Mouse (Mus musculus) lung, postnatal 4 days (tissue): ENCODE measurements around the gene Lgalsl.
A peak's percentile ranks its signal among the peaks of the same experiment; 100 is the strongest.

ENCODE experiments used
- DNase-seq, 2 experiments: peaks; one replicate each; pipeline ENCODE4 v3.0.0; 2021

Gene Lgalsl

DNA sequence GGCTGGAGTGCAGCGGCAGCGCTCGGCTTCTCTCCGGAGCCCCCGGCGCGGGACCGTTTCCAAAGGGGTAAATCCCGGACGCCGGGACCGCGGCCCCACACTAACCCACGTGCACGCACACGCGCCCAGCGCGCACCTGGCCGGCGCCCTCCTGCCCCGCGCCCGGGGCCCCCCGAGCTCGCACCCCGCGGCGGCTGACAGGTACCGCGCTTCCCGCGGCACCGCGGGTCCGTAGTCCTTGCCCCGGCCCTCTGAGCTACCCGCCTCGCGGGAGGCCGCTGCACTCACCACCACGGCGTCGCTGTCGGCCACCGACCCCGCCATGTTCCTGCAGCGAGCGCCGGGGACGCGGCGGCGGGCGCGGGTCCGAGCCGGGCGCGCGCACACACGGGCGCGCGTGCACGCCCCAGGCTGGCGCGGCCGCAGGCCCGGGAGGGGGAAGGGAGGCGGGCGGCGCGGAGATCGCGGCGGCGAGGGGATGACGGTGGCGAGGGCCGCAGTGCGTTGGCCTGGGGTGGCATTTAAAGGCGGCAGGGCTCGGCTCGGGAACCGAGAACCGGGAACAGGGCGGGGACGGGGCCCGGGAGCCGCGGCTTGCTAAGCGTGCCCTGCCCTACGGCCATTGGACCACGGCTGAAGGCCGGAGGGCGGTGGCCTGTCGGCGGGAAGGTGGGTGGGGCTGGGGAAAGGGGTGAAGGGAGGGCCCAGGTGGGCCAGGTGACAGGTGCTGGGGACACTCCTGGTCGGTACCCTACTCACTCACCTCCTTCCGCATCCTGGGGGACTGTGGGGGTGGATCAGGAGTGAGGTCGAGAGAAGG is at the start of gene Lgalsl:
Gene Lgalsl, minus strand, starts transcription at position 371 of the 820 bp plus-strand sequence.
- peak; percentile 82 to 86 for DNase-seq

DNA sequence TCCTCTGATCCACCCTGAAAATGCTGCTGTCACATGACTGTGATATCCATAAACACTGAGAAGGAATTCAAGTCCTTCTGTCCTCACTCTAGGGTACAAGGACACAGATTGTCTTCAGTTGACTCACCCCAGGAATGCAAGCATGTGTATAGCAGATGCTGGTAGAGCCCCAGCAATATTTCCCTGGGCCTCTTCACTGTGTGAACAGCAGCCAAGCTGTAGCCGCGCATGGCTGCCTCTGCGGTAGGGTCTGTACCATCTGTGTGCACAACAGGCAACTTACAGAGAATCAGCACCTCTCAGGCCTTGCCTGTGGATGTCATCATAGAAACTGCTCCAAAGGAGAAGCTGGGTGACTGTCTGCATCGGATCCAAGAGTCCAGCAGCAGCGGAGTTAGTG is 47.8 kb upstream of the Lgalsl start:
- no peak for DNase-seq

DNA sequence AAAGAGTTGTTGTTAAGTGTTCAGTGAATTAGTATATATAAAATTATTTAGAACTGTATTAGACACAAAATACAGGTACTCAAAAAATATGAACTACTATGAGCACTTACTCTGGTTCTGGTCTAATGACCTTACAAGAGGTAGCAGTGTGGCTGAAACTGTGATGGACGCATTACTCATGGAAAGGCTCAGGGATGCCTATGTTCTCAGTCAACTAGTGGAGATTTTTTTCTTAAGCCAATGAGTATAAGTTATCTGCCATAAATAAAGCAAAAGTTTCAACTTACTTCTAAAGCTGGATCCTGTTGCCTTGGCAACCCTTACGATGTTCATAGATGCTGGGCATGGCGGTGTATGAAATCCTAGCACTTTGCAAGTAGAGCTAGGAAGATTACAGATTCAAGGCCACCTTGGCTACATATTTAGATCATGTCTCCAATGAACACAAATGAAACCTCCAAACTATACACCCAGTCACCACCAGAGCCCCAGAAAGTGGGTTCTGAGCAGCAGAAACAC is 46.8 kb upstream of the Lgalsl start:
- no peak for DNase-seq

DNA sequence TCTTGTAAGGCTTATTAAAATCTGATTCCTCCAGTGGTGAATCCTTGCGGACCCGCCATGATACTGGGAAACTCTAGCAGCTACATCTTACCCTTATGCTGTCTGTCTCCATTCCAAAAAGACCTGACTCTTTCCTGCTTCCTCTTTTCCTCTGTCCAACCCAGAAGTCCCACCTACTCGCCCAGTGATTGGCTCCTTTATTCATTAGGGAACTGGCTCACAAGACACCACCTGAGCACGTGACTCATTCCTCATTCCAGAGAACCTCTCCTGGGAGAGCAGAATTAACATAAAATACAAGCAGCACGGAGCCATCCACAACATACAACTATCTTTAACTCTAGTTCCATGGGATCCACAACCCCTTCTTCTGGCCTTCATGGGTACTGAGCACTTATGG is 42.5 kb upstream of the Lgalsl start:
- DNase-seq: no peak

DNA sequence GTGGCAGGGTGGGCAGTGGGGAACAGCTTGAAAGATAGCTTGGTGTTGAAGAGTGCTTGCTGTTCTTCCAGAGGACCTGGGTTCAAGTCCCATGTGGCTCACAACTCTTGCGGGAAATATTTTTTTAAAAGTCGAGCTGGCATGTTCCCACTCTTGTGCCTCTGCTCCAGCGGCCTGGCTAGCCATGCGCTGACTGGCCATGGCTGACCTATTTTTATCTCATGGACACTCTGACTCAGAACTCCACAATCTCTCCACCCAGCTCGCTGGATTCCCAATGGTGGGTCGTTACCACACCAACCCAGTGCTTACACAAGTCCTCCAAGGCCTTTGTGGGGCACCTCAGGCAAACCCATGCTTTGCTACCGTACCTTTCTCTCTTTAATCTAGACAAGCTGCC is 42.1 kb upstream of the Lgalsl start:
- no peak for DNase-seq

DNA sequence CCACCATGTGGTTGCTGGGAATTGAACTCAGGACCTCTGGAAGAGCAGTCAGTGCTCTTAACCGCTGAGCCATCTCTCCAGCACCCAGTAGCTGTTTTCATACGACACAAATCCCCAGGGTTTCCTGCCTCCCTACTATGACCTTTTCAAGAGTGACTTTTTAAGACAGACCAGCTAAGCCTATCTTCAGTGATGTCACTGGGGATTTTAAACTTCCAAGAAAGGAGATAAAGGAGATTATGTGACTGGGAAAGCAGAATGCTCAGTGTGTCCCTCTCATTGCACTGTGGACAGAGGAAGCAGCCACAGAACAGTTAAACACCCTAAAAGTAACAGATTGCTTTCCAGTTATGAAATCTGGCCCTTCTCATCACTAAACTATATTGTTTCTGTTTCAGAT is 41.6 kb upstream of the Lgalsl start:
- DNase-seq: no peak

DNA sequence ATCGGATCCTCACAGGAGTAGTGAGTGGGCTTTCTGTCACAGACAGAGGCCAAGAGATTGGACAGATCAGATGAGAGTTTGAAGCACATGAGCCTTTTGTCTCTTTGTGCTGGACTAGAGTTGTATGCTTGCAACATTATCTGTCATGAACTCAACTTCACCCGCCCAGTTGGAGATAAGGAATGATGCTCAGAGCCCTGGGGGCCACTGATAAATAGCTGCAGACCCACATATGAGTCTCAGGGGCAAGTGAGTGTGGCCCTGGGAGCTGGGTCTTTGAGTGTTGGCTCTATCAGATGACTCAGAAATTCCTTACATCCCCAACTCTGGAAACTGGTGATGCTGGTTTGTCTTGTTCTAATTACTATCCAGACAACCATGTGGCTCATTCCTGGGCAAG is 39.1 kb upstream of the Lgalsl start:
- DNase-seq: no peak

DNA sequence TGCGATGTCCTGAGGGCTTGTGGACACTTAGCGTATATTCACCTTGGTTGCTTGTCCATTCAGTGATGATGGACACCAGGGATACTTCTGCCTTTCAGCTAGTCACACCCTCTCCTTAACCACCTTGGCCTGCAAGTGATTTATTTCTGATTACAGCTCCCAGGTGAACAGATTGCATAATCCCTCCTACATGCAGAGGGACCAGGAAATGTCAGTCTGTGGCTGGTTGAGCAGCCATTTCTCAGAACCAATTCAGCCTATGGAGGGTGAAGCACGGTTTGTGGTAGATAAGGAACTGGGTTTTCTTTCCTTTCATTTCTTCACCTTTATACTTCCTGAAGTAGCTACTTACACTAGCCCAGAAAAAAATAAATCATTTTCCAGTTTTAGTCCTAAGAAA is 34.6 kb upstream of the Lgalsl start:
- DNase-seq: no peak

DNA sequence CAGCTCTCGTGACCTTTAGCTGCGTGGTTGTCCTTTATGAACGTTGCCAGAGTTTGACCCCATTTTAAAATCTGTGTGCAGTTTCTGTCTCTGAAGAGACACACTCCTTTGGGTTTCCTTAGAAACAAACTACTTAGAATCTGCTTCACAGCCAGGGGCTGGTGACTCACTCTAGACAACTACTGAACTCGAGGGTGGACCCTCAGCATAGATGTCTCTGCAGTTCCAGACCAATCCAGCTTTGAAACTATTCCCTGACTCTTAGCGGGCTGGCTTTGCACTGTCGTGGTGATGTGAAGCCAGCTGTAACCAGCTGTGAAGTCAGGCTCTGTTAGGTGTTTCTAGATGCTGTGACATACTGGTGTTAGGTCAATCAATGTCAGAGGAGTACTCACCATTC is 33.8 kb upstream of the Lgalsl start:
- no peak for DNase-seq

DNA sequence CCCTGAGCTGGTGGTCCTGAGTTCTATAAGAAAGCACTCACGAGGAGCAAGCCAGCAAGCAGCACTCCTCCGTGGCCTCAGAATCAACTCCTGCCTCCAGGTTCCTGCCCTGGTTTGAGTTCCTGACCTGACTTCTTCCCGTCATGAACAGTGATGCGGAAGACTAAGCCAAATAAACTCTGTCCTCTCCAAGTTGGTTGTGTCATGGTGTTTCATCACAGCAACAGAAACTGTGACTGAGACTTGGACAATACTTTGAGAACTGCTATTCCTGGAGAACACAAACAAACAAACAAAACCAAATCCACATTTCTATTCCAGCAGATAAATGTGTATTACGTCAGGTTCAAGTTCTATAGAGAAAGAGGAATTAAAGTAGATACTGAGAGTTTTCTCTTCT is 31.2 kb upstream of the Lgalsl start:
- no peak for DNase-seq

DNA sequence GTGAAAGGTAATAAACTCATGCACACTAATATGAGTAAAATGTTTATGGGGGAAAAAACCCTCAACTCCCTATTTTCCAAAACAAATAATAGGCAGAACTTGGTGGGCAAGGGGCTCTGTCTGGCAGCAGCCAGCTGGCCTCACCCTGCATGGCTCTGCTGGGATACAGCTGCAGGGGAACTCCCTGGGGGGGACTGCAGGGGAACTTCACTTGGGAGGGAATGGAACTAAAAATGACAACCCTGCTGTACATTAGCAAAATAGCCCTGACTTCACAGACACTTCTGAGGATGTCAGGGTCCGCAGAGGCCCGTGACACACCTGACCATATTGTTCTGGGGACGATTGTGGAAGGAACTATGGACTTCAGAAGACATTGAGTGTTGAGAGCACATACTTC is 29.5 kb upstream of the Lgalsl start:
- no peak for DNase-seq

DNA sequence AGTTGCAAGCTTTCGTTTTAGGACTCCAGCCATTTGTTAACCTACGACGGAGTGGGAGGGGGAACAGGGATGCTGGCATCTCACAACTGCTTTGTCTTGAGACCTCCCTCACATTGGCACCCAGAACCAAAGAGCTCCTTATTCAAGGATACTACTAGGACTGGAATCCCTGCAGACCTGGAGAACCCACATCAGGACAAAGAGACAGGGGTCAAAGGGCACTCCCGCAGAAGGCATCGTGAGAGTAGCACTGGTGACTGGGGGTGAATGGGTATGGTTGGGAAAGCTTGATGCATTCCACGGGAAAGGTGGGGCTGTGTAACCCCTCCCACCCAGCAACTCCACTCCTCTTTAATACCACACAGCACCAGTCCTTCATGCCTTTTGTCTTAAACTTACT is 29.0 kb upstream of the Lgalsl start:
- peak in 1 of 2 experiments; percentile 22 for DNase-seq

DNA sequence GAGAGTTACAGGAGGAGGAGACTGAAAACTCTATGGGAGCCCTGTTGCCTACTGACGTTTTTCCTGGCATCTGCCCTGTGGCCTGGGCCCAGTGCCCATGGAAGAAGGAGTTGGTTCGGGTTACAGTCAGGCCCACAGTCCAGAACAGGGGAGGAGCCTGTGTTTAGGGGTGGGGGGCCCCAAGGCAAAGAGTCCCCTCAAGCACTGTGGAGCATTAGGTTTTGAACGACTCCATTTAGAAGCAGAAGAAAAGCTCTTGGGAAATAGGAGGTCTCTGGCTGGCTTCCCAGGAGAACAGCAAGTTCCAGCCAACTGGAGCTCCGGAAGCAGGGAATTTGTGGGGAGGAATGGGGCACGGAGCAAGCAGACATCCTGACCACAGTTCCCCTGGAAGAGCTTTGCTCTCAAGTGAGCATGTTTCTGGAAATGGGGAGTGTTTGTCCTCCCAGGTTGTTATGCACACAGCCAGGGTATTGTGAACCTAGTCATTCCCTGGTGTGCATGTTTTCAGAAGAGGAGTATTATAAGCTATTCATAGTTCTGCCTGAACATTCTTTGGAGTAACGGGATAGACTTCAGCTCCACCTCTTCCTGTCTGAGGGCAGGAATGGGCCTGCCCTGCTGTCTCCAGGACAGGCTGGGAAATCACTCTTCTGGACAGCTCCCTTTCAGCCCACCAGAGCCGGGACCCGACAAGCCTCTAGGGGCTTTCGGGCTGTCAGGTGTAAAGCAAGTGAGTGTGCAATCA is 28.2 kb upstream of the Lgalsl start:
- peak; percentile 85 to 92 for DNase-seq

DNA sequence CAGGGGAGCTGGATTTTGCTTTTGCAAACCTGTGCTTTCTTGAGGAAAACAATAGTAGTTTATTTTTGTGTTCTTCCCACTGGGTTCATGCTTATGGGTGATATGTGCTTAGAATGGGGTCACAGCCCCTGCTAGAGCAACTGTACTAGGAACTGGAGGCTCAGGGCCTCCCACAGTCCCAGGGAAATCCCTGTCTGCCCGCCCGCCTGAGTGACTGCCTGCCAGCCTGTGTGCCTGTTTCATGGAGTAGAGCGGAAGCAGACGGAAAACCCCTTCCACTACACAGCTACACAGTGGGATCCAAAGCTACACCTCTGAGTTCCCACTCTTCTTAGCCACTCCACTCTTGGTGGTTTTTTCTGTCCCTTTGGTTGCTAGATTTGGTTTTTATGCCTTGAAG is 27.1 kb upstream of the Lgalsl start:
- DNase-seq: no peak

DNA sequence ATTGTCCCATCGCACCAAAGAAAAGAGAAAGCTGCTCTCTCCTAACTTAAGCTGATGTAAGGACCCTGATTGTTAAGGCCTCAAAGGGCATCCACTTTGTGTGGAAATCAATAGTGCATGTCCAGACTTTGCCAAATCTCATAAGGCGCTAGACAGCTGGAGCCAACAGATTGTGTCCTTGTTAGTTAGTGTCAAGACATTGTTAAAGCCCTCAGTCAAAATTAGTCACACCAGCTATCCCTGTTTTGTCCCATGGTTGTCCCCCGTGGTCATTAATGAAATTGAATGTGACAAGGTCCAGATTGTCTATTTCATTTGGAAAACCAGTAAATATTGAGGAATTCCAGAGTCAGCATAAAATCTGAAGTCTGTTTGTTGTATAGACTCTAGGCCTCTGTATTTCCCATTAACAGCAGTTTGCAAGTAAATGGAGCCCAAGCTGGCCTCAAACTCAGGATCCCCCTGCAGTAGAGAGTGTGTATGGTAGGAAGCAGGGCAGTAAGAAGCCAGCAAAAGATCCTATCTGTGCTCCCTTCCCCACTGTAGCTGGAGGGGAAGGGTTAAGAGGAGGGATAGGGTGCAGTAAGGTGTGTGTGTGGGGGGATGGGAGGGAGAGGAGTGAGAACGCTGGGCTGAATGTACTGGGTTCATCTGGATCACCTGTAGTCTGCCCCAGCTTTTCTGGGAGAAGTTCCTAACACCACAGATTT is 23.3 kb upstream of the Lgalsl start:
- DNase-seq: no peak

DNA sequence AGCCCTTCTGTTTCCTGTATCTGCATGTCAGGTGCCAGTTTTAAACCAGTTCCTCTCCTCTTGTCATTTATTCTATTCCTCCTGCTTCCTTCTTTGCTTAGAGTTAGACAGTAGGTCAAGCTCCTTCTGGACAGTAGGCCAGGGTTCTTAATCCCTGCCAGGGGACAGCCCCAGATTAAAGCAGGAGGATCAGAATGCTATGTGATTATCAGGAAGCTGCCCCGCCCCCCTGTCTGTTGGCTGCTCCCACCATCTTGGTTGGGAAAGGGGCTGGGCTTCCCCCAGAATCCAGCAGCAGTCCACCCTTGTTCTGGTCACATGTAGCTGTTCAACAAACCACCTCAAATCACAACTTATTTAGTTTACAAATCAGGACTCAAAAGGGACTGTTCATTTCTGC is 19.3 kb upstream of the Lgalsl start:
- no peak for DNase-seq

DNA sequence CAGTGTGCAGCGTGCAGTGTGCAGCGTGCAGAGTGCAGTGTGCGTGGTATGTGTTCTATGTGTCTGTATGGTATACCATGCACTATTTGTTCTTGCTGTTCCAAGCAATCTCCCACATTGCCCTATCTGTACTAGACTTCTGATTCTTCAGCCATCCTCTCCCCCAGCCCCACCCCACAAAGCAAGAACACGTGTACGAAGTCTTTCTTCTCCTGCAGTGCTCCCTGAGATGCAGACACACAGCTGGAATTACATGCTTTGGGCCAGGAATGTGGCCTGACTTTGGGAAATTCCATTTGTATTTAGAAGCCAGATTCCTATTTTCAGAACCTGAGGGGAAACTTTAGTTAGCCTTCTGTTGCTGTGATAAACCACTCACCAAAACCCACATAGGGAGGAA is 18.5 kb upstream of the Lgalsl start:
- DNase-seq: no peak

DNA sequence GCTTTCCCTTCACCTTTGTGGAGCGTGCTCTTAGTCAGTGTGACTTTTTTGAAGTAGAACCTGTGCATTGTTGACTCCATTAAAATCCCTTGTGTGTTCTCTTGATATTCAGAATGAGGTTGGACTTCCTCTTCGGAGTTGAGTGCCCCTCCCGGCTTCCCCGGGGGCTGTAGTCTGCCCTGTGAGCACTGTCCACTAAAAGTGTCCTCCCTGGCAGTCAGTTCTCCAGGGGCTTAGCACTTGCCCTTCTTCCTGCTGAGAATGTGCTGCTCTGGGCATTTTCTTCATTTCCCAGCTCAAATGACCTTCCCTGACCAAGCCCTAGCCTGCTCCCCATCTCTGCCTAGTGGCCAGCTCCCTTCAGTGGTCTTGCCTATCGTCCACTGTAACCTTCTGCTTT is 6.5 kb upstream of the Lgalsl start:
- DNase-seq: no peak

DNA sequence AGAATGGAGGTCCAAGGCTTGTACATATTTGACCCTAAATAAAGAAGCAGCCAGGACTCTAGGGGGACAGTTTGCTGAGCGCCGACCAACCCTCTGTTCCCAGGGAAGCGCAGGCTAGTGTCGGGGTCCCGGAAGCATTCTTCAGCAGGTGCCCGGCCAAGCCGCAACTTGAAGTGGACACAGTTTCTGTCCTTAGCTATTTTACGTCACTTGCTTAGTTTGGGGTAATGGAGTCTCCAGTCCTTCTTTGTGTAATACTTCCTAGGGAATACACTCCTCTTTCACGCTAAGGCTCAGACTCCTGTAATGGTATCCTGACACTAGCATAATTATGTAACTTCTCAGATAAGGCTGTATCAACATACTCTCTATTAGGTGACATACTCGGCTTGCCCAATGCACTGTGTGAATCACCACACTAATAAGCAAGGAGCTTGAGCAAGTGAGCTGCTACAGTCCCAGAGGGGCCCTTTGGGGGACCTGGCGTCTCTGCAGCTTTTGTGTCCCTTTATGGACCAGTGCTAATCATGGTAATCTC is 813 bp upstream of the Lgalsl start:
- peak in 1 of 2 experiments; percentile 37 for DNase-seq

DNA sequence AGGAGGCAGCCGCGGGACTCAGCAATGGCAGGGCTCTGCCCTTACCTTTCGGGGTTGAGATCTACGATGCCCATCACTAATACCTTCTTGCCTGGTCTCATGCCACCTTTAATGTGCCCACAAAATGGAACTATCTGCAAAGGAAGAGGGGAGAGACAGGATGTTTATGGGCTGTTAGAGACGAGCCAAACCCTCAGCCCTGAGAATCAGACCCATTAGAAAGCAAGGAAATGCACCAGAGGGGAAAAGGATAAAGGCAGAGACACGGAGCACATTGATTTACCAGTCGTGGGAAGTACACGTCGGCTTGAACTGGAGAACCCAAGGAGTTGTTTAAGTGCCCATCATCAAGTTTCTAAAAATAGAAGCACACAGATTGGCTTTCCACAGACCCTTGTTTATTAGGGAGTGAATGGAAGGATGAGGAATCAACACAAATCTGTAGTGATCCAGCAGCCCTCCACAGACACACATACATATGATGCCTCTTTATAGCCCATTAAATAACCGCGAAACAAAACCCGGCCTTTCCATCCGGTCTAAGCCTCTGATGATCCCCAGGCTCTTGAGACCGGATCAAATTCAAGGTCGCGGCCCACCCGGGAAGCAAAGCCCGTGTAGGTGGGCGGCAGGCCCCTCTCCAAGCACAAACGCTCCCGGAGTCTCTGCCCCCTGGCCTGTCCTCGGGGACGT is 717 bp downstream of the Lgalsl start:
- DNase-seq: peak in 1 of 2 experiments; percentile 9

DNA sequence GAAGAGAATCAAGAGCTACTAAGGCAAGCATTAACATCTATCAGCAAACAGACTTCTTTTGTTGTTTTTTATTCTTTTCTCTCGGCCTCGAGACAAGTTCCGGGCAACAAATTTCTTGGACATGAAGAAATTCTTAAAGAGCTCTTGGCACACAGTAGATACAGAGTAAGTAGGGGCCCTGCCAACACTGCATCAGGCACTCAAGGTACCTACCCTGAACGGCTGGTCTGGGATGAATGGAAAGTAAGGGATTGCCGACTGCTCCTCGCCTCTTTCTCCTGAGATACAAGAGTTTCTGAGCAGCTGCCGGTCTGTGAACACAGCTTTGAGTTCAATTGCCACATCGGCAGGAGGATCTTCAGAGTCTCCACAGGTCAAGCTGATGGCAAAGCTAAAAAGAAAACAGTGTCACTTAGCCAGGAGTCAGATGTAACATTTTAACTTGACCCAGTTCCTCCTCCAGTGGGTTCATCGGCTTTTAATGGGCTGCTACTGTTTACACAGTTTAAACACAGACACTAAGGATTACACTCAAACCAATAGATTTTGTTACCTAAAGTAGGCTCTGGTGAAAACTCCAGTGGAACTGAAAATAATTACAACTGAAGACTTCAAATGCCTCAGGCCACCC is 1.7 kb downstream of the Lgalsl start:
- peak in 1 of 2 experiments; percentile 26 for DNase-seq

DNA sequence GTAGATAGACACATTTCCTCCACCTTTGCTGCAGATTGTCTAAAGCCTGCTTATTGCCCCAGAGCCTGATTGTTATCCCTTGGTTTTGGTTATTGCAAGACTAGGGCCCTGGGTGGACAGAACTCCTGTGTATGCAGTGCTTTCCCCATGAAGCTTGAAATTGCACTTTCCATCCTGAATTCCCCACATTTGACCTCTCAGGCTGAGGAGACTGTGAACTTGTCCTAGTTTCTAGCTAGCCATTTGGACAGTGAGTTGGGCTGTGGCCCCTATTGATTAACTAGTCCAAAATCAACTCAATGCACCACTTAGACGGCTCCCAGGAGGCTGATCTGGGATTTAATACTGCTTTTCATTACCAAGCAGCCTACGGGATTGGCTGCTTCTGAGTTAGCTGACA is 6.9 kb downstream of the Lgalsl start:
- DNase-seq: no peak
